Mouse (Mus musculus): ENCODE data around the gene Hoga1. TPM values are rescaled to one million over a fixed set of nuclear protein-coding genes. Genes with fewer than 3 reads are reported as not detected.

Gene Hoga1
- total RNA-seq, 2 experiments from 2014 or later, result 7.2 to 7.4 TPM

- intact Hi-C loops (cut with DNase I), result no loop called here
These were observed 45.3 kb downstream of the Hoga1 start for GRCm38 (mm10) chr19:42090637-42091141.

GRCm38 (mm10) chr19:42099406-42099805 is 54.0 kb downstream of the Hoga1 start:
- intact Hi-C loops (cut with DNase I), result no loop called here
- DNase-seq (ENCODE audit: extremely low spot score in 1 of 2, low spot score in 2 of 2), result no peak

More at GRCm38 (mm10) chr19:42090637-42091141, 45.3 kb downstream of the Hoga1 start:
- DNase-seq (ENCODE audit: extremely low spot score in 1 of 2, low spot score in 2 of 2), result peak in 1 of 2 experiments; percentile 64

GRCm38 (mm10) chr19:42104681-42105080 is 59.3 kb downstream of the Hoga1 start:
- intact Hi-C loops (cut with DNase I), result no loop called here
- no peak for DNase-seq (ENCODE audit: extremely low spot score in 1 of 2, low spot score in 2 of 2)

GRCm38 (mm10) chr19:42115783-42116335 is 70.4 kb downstream of the Hoga1 start:
- DNase-seq (ENCODE audit: extremely low spot score in 1 of 2, low spot score in 2 of 2), result no peak
- intact Hi-C loops (cut with DNase I), result no loop called here

- intact Hi-C loops (cut with DNase I), result no loop called here
- no peak for DNase-seq (ENCODE audit: extremely low spot score in 1 of 2, low spot score in 2 of 2)
These were observed 72.7 kb downstream of the Hoga1 start for GRCm38 (mm10) chr19:42118142-42118541.

GRCm38 (mm10) chr19:42118596-42118995 is 73.2 kb downstream of the Hoga1 start:
- intact Hi-C loops (cut with DNase I), result no loop called here
- no peak for DNase-seq (ENCODE audit: extremely low spot score in 1 of 2, low spot score in 2 of 2)

GRCm38 (mm10) chr19:42120451-42120850 is 75.0 kb downstream of the Hoga1 start:
- intact Hi-C loops (cut with DNase I), result no loop called here
- no peak for DNase-seq (ENCODE audit: extremely low spot score in 1 of 2, low spot score in 2 of 2)

Other genes starting within 250 kb of the Hoga1 start
- gene Arhgap19, start 243.6 kb upstream of the Hoga1 start, total RNA-seq (2021), result 1 to 10 TPM; 3.2 to 3.6 TPM
- gene Frat1, start 215.6 kb upstream of the Hoga1 start, total RNA-seq (2021), result 10 to 100 TPM; 17.5 to 19.1 TPM
- 10 to 100 TPM; 11.0 to 11.6 TPM for gene Frat2, start 197.5 kb upstream of the Hoga1 start, total RNA-seq (2021)
- gene Rrp12, start 149.4 kb upstream of the Hoga1 start, total RNA-seq (2021), result 10 to 100 TPM; 38.5 to 40.3 TPM
- gene Pgam1, start 133.7 kb upstream of the Hoga1 start, total RNA-seq (2021), result 100 to 1,000 TPM; 526 to 534 TPM
- 10 to 100 TPM; 23.7 to 29.0 TPM for gene Exosc1, start 112.2 kb upstream of the Hoga1 start, total RNA-seq (2021)
- gene Zdhhc16, start 112.1 kb upstream of the Hoga1 start, total RNA-seq (2021), result 10 to 100 TPM; 55.0 to 69.5 TPM
- gene Mms19, start 64.5 kb upstream of the Hoga1 start, total RNA-seq (2021), result 10 to 100 TPM; 30.1 to 39.8 TPM
- 10 to 100 TPM; 13.2 to 13.4 TPM for gene Ubtd1, start 63.8 kb upstream of the Hoga1 start, total RNA-seq (2021)
- gene Ankrd2, start 9.6 kb upstream of the Hoga1 start, total RNA-seq (2021), result under 1 TPM in 1 of 2 experiments, not detected in 1; 0.32 TPM
- gene 4933411K16Rik, start 6.6 kb downstream of the Hoga1 start, total RNA-seq (2021), result 1 to 10 TPM; 1.1 to 1.5 TPM
- 10 to 100 TPM; 71.3 to 73.3 TPM for gene Morn4, start 40.7 kb downstream of the Hoga1 start, total RNA-seq (2021)
- 10 to 100 TPM; 46.3 to 47.0 TPM for gene Pi4k2a, start 44.9 kb downstream of the Hoga1 start, total RNA-seq (2021)
- 10 to 100 TPM; 20.6 to 21.4 TPM for gene Avpi1, start 83.4 kb downstream of the Hoga1 start, total RNA-seq (2021)
- 10 to 100 TPM; 11.7 to 13.5 TPM for gene Marveld1, start 101.8 kb downstream of the Hoga1 start, total RNA-seq (2021)
- gene Zfyve27, start 118.3 kb downstream of the Hoga1 start, total RNA-seq (2021), result 100 to 1,000 TPM in 1 of 2 experiments, 10 to 100 TPM in 1; 93.9 to 100 TPM
- gene Sfrp5, start 156.6 kb downstream of the Hoga1 start, total RNA-seq (2021), result under 1 TPM in 1 of 2 experiments, not detected in 1; 0.30 TPM
- 100 to 1,000 TPM; 137 to 138 TPM for gene Golga7b, start 202.0 kb downstream of the Hoga1 start, total RNA-seq (2021)